Mouse (Mus musculus): ENCODE results near the gene Gm29582.
"Not testable (repeated sequence)": the region's sequence is repeated elsewhere in the genome, so short reads cannot be mapped to it uniquely, and the experiment has no call there.

Gene Gm29582

GRCm38 (mm10) chrY:30738461-30738860, at the start of gene Gm29582:
Gene Gm29582 (minus strand): TSS chrY:30738561.
- DNase-seq (ENCODE audit: low read depth, low spot score): not testable (repeated sequence)

Data from brain, embryonic 18.5 days (tissue).